Mouse (Mus musculus): ENCODE results near the gene Lrrc26.

- TF ChIP-seq POLR2A (IDR thresholded peaks at IDR 0.05; ENCODE audit: borderline replicate concordance, insufficient read depth, low read length): peak; percentile 12; the same call in 1 of the 2 replicates
- TF ChIP-seq CTCF (IDR thresholded peaks at IDR 0.05; ENCODE audit: borderline replicate concordance, insufficient read depth, low read depth, low read length): no peak
These were observed 1.6 kb upstream of the Lrrc26 start, which contains the start of gene Tmem210 for GRCm38 (mm10) chr2:25287927-25288649.

Measured in cerebellum, adult 2 months (tissue).